Mouse (Mus musculus) heart, embryonic 14.5 days (tissue): Measurements from ENCODE around the gene Ttc28. TPM values are rescaled to one million over a fixed set of nuclear protein-coding genes. Genes with fewer than 3 reads are reported as not detected.
A peak's percentile ranks its signal among the peaks of the same experiment; 100 is the strongest.

ENCODE experiments used
- ATAC-seq: fragments of 200-750 bp; cut with Nextera tagmentation; 2 replicates; pipeline ENCODE4 v1.8.0; 2017; ENCODE audit warnings: low read depth, moderate TSS enrichment; ENCODE audit not compliant: insufficient number of reproducible peaks, insufficient read depth, low FRiP score
- H3K27ac ChIP-seq, 2 experiments: fragments of 200-500 bp in 1 of 2; fragments of 300-500 bp in 1 of 2; sonication (generic) in 1 of 2; replicated peaks in 1 of 2; 2 replicates each; pipeline ENCODE4 v1.5.1; 2012 to 2014; ENCODE audit warnings: low read depth in 2 of 2, low read length in 2 of 2, control low read depth in 1 of 2, mild to moderate bottlenecking in 1 of 2, mixed read lengths in 1 of 2; ENCODE audit not compliant: control insufficient read depth in 1 of 2, insufficient read depth in 1 of 2
- H3K27me3 ChIP-seq: fragments of 300-500 bp; sonication (generic); 2 replicates; pipeline ENCODE4 v1.6.1; 2014; ENCODE audit warnings: mild to moderate bottlenecking, low read length, control low read depth; ENCODE audit not compliant: control insufficient read depth, insufficient read depth
- H3K36me3 ChIP-seq: fragments of 300-500 bp; sonication (generic); 2 replicates; pipeline ENCODE4 v1.6.1; 2014; ENCODE audit warnings: mild to moderate bottlenecking, control low read depth, low read length, mixed read lengths; ENCODE audit not compliant: control insufficient read depth, insufficient read depth
- H3K4me1 ChIP-seq, 2 experiments: fragments of 200-500 bp in 1 of 2; fragments of 300-500 bp in 1 of 2; sonication (generic) in 1 of 2; 2 replicates each; pipeline ENCODE4 v1.6.1; 2012 to 2014; ENCODE audit warnings: low read length in 2 of 2, control low read depth in 1 of 2, mixed read lengths in 1 of 2; ENCODE audit not compliant: control insufficient read depth in 2 of 2, insufficient read depth in 2 of 2
- H3K4me2 ChIP-seq: fragments of 300-500 bp; sonication (generic); 2 replicates; pipeline ENCODE4 v1.6.1; 2014; ENCODE audit warnings: mild to moderate bottlenecking, low read length
- H3K4me3 ChIP-seq, 2 experiments: fragments of 200-500 bp in 1 of 2; fragments of 300-500 bp in 1 of 2; sonication (generic) in 1 of 2; 2 replicates each; pipeline ENCODE4 v1.5.1; 2012 to 2014; ENCODE audit warnings: low read length in 2 of 2, mild to moderate bottlenecking in 2 of 2, control low read depth in 1 of 2, low read depth in 1 of 2, moderate library complexity in 1 of 2; ENCODE audit not compliant: control insufficient read depth in 1 of 2, insufficient read depth in 1 of 2
- H3K9ac ChIP-seq: fragments of 300-500 bp; sonication (generic); 2 replicates; pipeline ENCODE4 v1.6.1; 2014; ENCODE audit warnings: mild to moderate bottlenecking, low read length
- H3K9me3 ChIP-seq: fragments of 300-500 bp; sonication (generic); 2 replicates; pipeline ENCODE4 v1.6.1; 2016; ENCODE audit warnings: low read length, control low read depth; ENCODE audit not compliant: control insufficient read depth
- WGBS: fragments of 180-500 bp; shearing (Covaris S2); extraction: QIAGEN DNeasy Blood & Tissue Kit; methylation state at CpG from one replicate; pipeline ENCODE4 v1.1.7; 2014; 5-methylcytosine and 5-hydroxymethylcytosine counted together
- polyA plus RNA-seq: library from polyadenylated mRNA; unstranded; fragments of >200 nt; fragmentation: Nextera tagmentation; extraction: Ambion mirVana; gene quantifications from 2 replicates; pipeline ENCODE4 v1.2.1, GENCODE M21; 2014

Gene Ttc28
- polyA plus RNA-seq, 1 experiment from 2014 or later: 9.0 TPM

- no peak overlapping the region for H3K27ac ChIP-seq
- H3K36me3 ChIP-seq: no peaks in the 10 kb centered on the region
- H3K4me3 ChIP-seq: no peak overlapping the region
- no peak overlapping the region for H3K4me2 ChIP-seq
- H3K9me3 ChIP-seq: no peaks in the 10 kb centered on the region
- WGBS: 88% methylated on average over 5 of the region's 5 CpGs
- H3K4me1 ChIP-seq: peaks cover 18 to 29% of the 10 kb centered on the region in 2 experiments
- H3K9ac ChIP-seq: no peak overlapping the region
- no peaks in the 10 kb centered on the region for H3K27me3 ChIP-seq
- ATAC-seq: no peak
Observed at GRCm38 (mm10) chr5:111133150-111133549, 253.5 kb downstream of the Ttc28 start.

GRCm38 (mm10) chr5:111133754-111134153, 254.2 kb downstream of the Ttc28 start:
- no peak overlapping the region for H3K27ac ChIP-seq
- WGBS: 84% methylated on average over 7 of the region's 7 CpGs
- H3K4me1 ChIP-seq: peaks cover 22 to 32% of the 10 kb centered on the region in 2 experiments
- no peak overlapping the region for H3K4me3 ChIP-seq
- H3K4me2 ChIP-seq: no peak overlapping the region
- H3K9ac ChIP-seq: no peak overlapping the region
- no peaks in the 10 kb centered on the region for H3K9me3 ChIP-seq
- no peaks in the 10 kb centered on the region for H3K36me3 ChIP-seq
- ATAC-seq: no peak
- no peaks in the 10 kb centered on the region for H3K27me3 ChIP-seq

GRCm38 (mm10) chr5:111137283-111137682, 257.7 kb downstream of the Ttc28 start:
- Histone ChIP-seq H3K27me3 (no peaks in the 10 kb centered on the region), H3K9me3 (no peaks in the 10 kb centered on the region), H3K4me3 (no peak overlapping the region), H3K27ac (no peak overlapping the region), H3K9ac (no peak overlapping the region), H3K4me1 (peaks cover 35% of the 10 kb centered on the region in 2 experiments), H3K36me3 (no peaks in the 10 kb centered on the region), H3K4me2 (no peak overlapping the region)
- no peak for ATAC-seq
- WGBS: 25% methylated on average over 6 of the region's 6 CpGs

GRCm38 (mm10) chr5:111137742-111138141, 258.1 kb downstream of the Ttc28 start:
- H3K4me2 ChIP-seq: no peak overlapping the region
- H3K4me1 ChIP-seq: peaks cover 35% of the 10 kb centered on the region in 2 experiments
- peak overlapping the region in 1 of 2 experiments; percentile 77; a peak in 1 of 4 replicates for H3K27ac ChIP-seq
- no peak overlapping the region for H3K9ac ChIP-seq
- H3K4me3 ChIP-seq: no peak overlapping the region
- 71% methylated on average over 13 of the region's 13 CpGs for WGBS
- no peaks in the 10 kb centered on the region for H3K9me3 ChIP-seq
- no peak for ATAC-seq
- H3K36me3 ChIP-seq: no peaks in the 10 kb centered on the region
- no peaks in the 10 kb centered on the region for H3K27me3 ChIP-seq

GRCm38 (mm10) chr5:111138239-111138833, 258.7 kb downstream of the Ttc28 start:
- H3K36me3 ChIP-seq: no peaks in the 10 kb centered on the region
- ATAC-seq: no peak
- 41% methylated on average over 11 of the region's 11 CpGs for WGBS
- peaks cover 35% of the 10 kb centered on the region in 2 experiments for H3K4me1 ChIP-seq
- H3K9ac ChIP-seq: no peak overlapping the region
- no peaks in the 10 kb centered on the region for H3K9me3 ChIP-seq
- H3K27ac ChIP-seq: peak overlapping the region in 1 of 2 experiments; percentile 77; a peak in 2 of 4 replicates
- H3K27me3 ChIP-seq: no peaks in the 10 kb centered on the region
- no peak overlapping the region for H3K4me2 ChIP-seq
- no peak overlapping the region for H3K4me3 ChIP-seq

- no peaks in the 10 kb centered on the region for H3K36me3 ChIP-seq
- H3K4me2 ChIP-seq: peak overlapping the region; percentile 25; the same call in 1 of the 2 replicates
- H3K27ac ChIP-seq: peak overlapping the region; percentile 77 to 88
- ATAC-seq: peak; percentile 82
- H3K4me1 ChIP-seq: peaks cover 35% of the 10 kb centered on the region in 2 experiments
- no peak overlapping the region for H3K9ac ChIP-seq
- no peaks in the 10 kb centered on the region for H3K9me3 ChIP-seq
- WGBS: 41% methylated on average over 7 of the region's 7 CpGs
- no peaks in the 10 kb centered on the region for H3K27me3 ChIP-seq
- H3K4me3 ChIP-seq: no peak overlapping the region
Observed at GRCm38 (mm10) chr5:111138927-111139565, 259.4 kb downstream of the Ttc28 start.

GRCm38 (mm10) chr5:111139622-111140021, 260.0 kb downstream of the Ttc28 start:
- H3K4me2 ChIP-seq: peak overlapping the region; percentile 25; the same call in 1 of the 2 replicates
- ATAC-seq: no peak
- H3K4me3 ChIP-seq: no peak overlapping the region
- H3K36me3 ChIP-seq: no peaks in the 10 kb centered on the region
- H3K9me3 ChIP-seq: no peaks in the 10 kb centered on the region
- H3K27ac ChIP-seq: peak overlapping the region; percentile 77 to 88
- WGBS: 49% methylated on average over 14 of the region's 14 CpGs
- H3K4me1 ChIP-seq: peaks cover 35% of the 10 kb centered on the region in 2 experiments
- H3K27me3 ChIP-seq: no peaks in the 10 kb centered on the region
- H3K9ac ChIP-seq: no peak overlapping the region
